Comparison of ENCODE assay signal across 26 mouse cellular contexts in the genomic region with DNA sequence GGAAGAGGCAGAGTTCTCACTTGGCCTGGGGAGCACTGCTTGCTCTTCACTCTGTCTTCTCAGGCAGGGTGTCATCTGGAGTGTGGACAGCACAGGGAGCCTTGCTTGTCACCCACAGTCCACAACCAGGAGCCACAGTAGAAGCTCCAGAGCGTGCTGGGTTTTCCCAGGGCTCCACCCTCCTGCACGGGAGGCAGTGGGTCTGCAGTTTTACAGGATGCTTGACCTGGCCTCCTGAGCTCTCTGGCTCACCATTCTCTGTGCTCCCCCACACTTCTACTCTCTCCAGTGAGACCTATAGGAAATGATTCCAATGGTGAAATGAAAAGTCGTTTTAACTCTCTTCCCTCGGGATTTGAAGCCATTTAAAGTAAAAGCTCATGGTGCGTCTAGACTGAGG. TPM values are rescaled to one million over a fixed set of nuclear protein-coding genes. Genes with fewer than 3 reads are reported as not detected.
DNase-seq lines count a peak whose midpoint lies in the region; ATAC-seq lines count a peak whose summit lies in the region.
"Had no signal": no experiment of that assay in that cellular context is flagged by ENCODE, and none has a peak within 500 bp of the region (broad histone marks: within the 10 kb centered on the region; RNA-seq: fewer than 3 reads in every experiment).

No protein-coding gene starts in this region.

- H3K4me3 ChIP-seq in heart, embryonic 14.5 days (ENCODE audit: control insufficient read depth in 1 of 2, insufficient read depth in 1 of 2, low read depth in 1 of 2, low read length in 2 of 2), result no peak overlapping the region
- no peak overlapping the region for H3K4me3 ChIP-seq in limb, embryonic 12.5 days (replicated peaks)
- no peak overlapping the region for H3K4me3 ChIP-seq in limb, embryonic 10.5 days
- no peak overlapping the region for H3K4me3 ChIP-seq in embryonic facial prominence, embryonic 10.5 days
- H3K4me3 ChIP-seq: embryonic facial prominence, embryonic 12.5 days; embryonic facial prominence, embryonic 15.5 days; gastrocnemius, adult 2 months; hindbrain, embryonic 10.5 days; hindbrain, embryonic 13.5 days; intestine, embryonic 15.5 days had no signal

- no peak overlapping the region for H3K9ac ChIP-seq in heart, embryonic 14.5 days (ENCODE audit: low read length)
- H3K9ac ChIP-seq in limb, embryonic 12.5 days (replicated peaks), result no peak overlapping the region
- H3K9ac ChIP-seq: embryonic facial prominence, embryonic 12.5 days; embryonic facial prominence, embryonic 15.5 days; forebrain, postnatal 0 days; hindbrain, embryonic 13.5 days; intestine, embryonic 15.5 days had no signal

- WGBS in heart, embryonic 14.5 days, result 66% methylated on average over 5 of the region's 5 CpGs
- 50% methylated on average over 5 of the region's 5 CpGs for WGBS in limb, embryonic 12.5 days
- WGBS in limb, embryonic 10.5 days, result 76% methylated on average over 5 of the region's 5 CpGs
- 79% methylated on average over 5 of the region's 5 CpGs for WGBS in embryonic facial prominence, embryonic 10.5 days

- H3K36me3 ChIP-seq in heart, embryonic 14.5 days (ENCODE audit: control insufficient read depth, insufficient read depth, low read length), result peaks cover 29% of the 10 kb centered on the region
- H3K36me3 ChIP-seq in limb, embryonic 12.5 days, result peaks cover 12% of the 10 kb centered on the region; the same call in 1 of the 2 replicates
- peaks cover 25% of the 10 kb centered on the region for H3K36me3 ChIP-seq in limb, embryonic 10.5 days
- peaks cover 32% of the 10 kb centered on the region for H3K36me3 ChIP-seq in embryonic facial prominence, embryonic 10.5 days (replicated peaks)
- H3K36me3 ChIP-seq: embryonic facial prominence, embryonic 15.5 days; intestine, embryonic 15.5 days had no signal

- no peak overlapping the region for H3K27ac ChIP-seq in heart, embryonic 14.5 days (replicated peaks in 1 of 2; ENCODE audit: control insufficient read depth in 1 of 2, insufficient read depth in 1 of 2, low read depth in 2 of 2, low read length in 2 of 2)
- peak overlapping the region; percentile 54; the same call in 1 of the 2 replicates for H3K27ac ChIP-seq in limb, embryonic 12.5 days
- H3K27ac ChIP-seq in limb, embryonic 10.5 days, result no peak overlapping the region; the same call in 1 of the 2 replicates
- peak overlapping the region; percentile 26; the same call in 1 of the 2 replicates for H3K27ac ChIP-seq in embryonic facial prominence, embryonic 10.5 days (replicated peaks)
- H3K27ac ChIP-seq: embryonic facial prominence, embryonic 12.5 days; embryonic facial prominence, embryonic 15.5 days; gastrocnemius, adult 2 months; hindbrain, embryonic 10.5 days; hindbrain, embryonic 13.5 days; intestine, embryonic 15.5 days had no signal

- DNase-seq in heart, postnatal 10 days, result no peak
- DNase-seq in limb, embryonic 10.5 days (ENCODE audit: low spot score), result no peak
- no peak for DNase-seq in embryonic facial prominence, embryonic 10.5 days (ENCODE audit: low spot score)
- DNase-seq: adrenal gland, postnatal 10 days; adrenal gland, postnatal 36 days; cerebellum, adult 18-20 months; cerebellum, adult 9-10 months; forebrain, postnatal 0 days; gastrocnemius, adult 2 months; gastrocnemius, postnatal 14 days; heart, adult 18-20 months; kidney, adult 11 months had no signal

- no peaks in the 10 kb centered on the region for H3K27me3 ChIP-seq in heart, embryonic 14.5 days (ENCODE audit: control insufficient read depth, insufficient read depth, low read length)
- H3K27me3 ChIP-seq in limb, embryonic 12.5 days, result no peaks in the 10 kb centered on the region
- no peaks in the 10 kb centered on the region for H3K27me3 ChIP-seq in limb, embryonic 10.5 days (ENCODE audit: low read depth, poor library complexity, severe bottlenecking)
- H3K27me3 ChIP-seq in embryonic facial prominence, embryonic 10.5 days (replicated peaks; ENCODE audit: low read depth, poor library complexity, severe bottlenecking), result no peaks in the 10 kb centered on the region
- H3K27me3 ChIP-seq: embryonic facial prominence, embryonic 12.5 days; embryonic facial prominence, embryonic 15.5 days; hindbrain, embryonic 13.5 days; intestine, embryonic 15.5 days had no signal

- peaks cover 3 to 6% of the 10 kb centered on the region in 2 experiments; a peak in 2 of 4 replicates for H3K4me1 ChIP-seq in heart, embryonic 14.5 days (ENCODE audit: control insufficient read depth in 2 of 2, insufficient read depth in 2 of 2, low read length in 2 of 2)
- peaks cover 29% of the 10 kb centered on the region for H3K4me1 ChIP-seq in limb, embryonic 12.5 days (replicated peaks)
- H3K4me1 ChIP-seq in limb, embryonic 10.5 days, result peaks cover 6% of the 10 kb centered on the region; the same call in 1 of the 2 replicates
- 0 out of 2 replicates have a peak, but pooled peaks cover 5% of the 10 kb centered on the region for H3K4me1 ChIP-seq in embryonic facial prominence, embryonic 10.5 days
- H3K4me1 ChIP-seq: hindbrain, embryonic 10.5 days; intestine, embryonic 15.5 days had no signal

- intact Hi-C loops in heart, postnatal 10 days (cut with DNase I), result loop anchor here (5.0 kb wide), 2 partner anchors 98 to 108 kb away; partner anchors contain the start of gene Gucy1b2

- 0 out of 2 replicates have a peak, but pooled peaks have one; percentile 26 for ATAC-seq in heart, embryonic 14.5 days (ENCODE audit: insufficient number of reproducible peaks, insufficient read depth, low FRiP score, low read depth)
- ATAC-seq in limb, embryonic 12.5 days (ENCODE audit: insufficient number of reproducible peaks, insufficient read depth, low FRiP score, low TSS enrichment, low read depth), result peak; percentile 59; the same call in 1 of the 2 replicates
- no peak for ATAC-seq in activated CD4-positive, CD25-positive, alpha-beta regulatory T cell, adult 4 months
- ATAC-seq: CD4-positive, CD25-positive, alpha-beta regulatory T cell, adult 4 months; forebrain, embryonic 14.5 days; forebrain, postnatal 0 days; hindbrain, embryonic 16.5 days; intestine, embryonic 15.5 days had no signal

- no peaks in the 10 kb centered on the region for H3K9me3 ChIP-seq in heart, embryonic 14.5 days (ENCODE audit: control insufficient read depth, low read length)
- no peaks in the 10 kb centered on the region for H3K9me3 ChIP-seq in limb, embryonic 12.5 days
- no peaks in the 10 kb centered on the region for H3K9me3 ChIP-seq in limb, embryonic 10.5 days (replicated peaks)
- H3K9me3 ChIP-seq in embryonic facial prominence, embryonic 10.5 days, result no peaks in the 10 kb centered on the region
- H3K9me3 ChIP-seq: embryonic facial prominence, embryonic 12.5 days; embryonic facial prominence, embryonic 15.5 days; hindbrain, embryonic 10.5 days; hindbrain, embryonic 13.5 days; intestine, embryonic 15.5 days had no signal

- no peak overlapping the region for H3K4me2 ChIP-seq in heart, embryonic 14.5 days (ENCODE audit: low read length)
- no peak overlapping the region for H3K4me2 ChIP-seq in limb, embryonic 12.5 days
- H3K4me2 ChIP-seq: embryonic facial prominence, embryonic 12.5 days; embryonic facial prominence, embryonic 15.5 days; heart, embryonic 11.5 days; hindbrain, embryonic 13.5 days; intestine, embryonic 15.5 days had no signal

RNA-seq across cellular contexts. Expression of gene Dleu7, which starts 56.9 kb away (rescaled TPM):
- polyA plus RNA-seq in heart, embryonic 14.5 days (2014; fragmentation: Nextera tagmentation; extraction: Ambion mirVana), result 0.78 and 0.80 TPM in 2 replicates
- total RNA-seq in heart, postnatal 10 days (2021), result under 1 TPM in 1 of 2 experiments, not detected in 1; 0.17 TPM
- 0.56 and 0.72 TPM in 2 replicates for polyA plus RNA-seq in limb, embryonic 12.5 days (2016; fragmentation: Nextera tagmentation; extraction: Ambion mirVana)
- 0.23 and 0.53 TPM in 2 replicates for polyA plus RNA-seq in limb, embryonic 10.5 days (2016; fragmentation: Nextera tagmentation; extraction: Ambion mirVana)
- 3.0 and 3.9 TPM in 2 replicates for polyA plus RNA-seq in embryonic facial prominence, embryonic 10.5 days (2016; fragmentation: Nextera tagmentation; extraction: Ambion mirVana)
- not detected for polyA plus RNA-seq in activated CD4-positive, CD25-positive, alpha-beta regulatory T cell, adult 4 months (2017; shearing (Covaris generic))
- total RNA-seq: adrenal gland, adult 18-20 months; adrenal gland, postnatal 36 days; gastrocnemius, adult 2 months; gastrocnemius, postnatal 14 days; heart, adult 18-20 months had no signal
- polyA plus RNA-seq: C2C12; CD4-positive, CD25-positive, alpha-beta regulatory T cell, adult 4 months had no signal

RNA-seq across cellular contexts. Expression of gene Rnaseh2b, which starts 57.4 kb away (rescaled TPM):
- polyA plus RNA-seq in heart, embryonic 14.5 days (2014; fragmentation: Nextera tagmentation; extraction: Ambion mirVana), result 68.9 and 70.4 TPM in 2 replicates
- total RNA-seq in heart, postnatal 10 days (2021), result 10 to 100 TPM; 21.1 to 26.8 TPM
- 64.5 TPM in 2 replicates for polyA plus RNA-seq in limb, embryonic 12.5 days (2016; fragmentation: Nextera tagmentation; extraction: Ambion mirVana)
- 53.0 and 56.4 TPM in 2 replicates for polyA plus RNA-seq in limb, embryonic 10.5 days (2016; fragmentation: Nextera tagmentation; extraction: Ambion mirVana)
- 54.5 and 62.4 TPM in 2 replicates for polyA plus RNA-seq in embryonic facial prominence, embryonic 10.5 days (2016; fragmentation: Nextera tagmentation; extraction: Ambion mirVana)
- polyA plus RNA-seq in activated CD4-positive, CD25-positive, alpha-beta regulatory T cell, adult 4 months (2017; shearing (Covaris generic)), result 10 to 100 TPM; 39.6 to 52.2 TPM

Comparison
In these comparisons a context has a peak if more than half of its experiments do, and no peak if none do; other contexts are left out.
1. H3K27ac ChIP-seq: peak in limb, embryonic 12.5 days (single experiment) and embryonic facial prominence, embryonic 10.5 days (single experiment); none in heart, embryonic 14.5 days (0 of 2) and limb, embryonic 10.5 days (single experiment).